Mouse (Mus musculus) lung, adult 2 months (tissue): Measurements from ENCODE around the gene Mettl16. TPM values are rescaled to one million over a fixed set of nuclear protein-coding genes. Genes with fewer than 3 reads are reported as not detected.

ENCODE experiments used
- DNase-seq: peaks from one replicate; pipeline ENCODE4 v3.0.0; 2022
- H3K4me1 ChIP-seq: fragments of 200-500 bp; 2 replicates; pipeline ENCODE4 v1.6.1; 2011; ENCODE audit warnings: low read length; ENCODE audit not compliant: control insufficient read depth, insufficient read depth
- H3K4me3 ChIP-seq: fragments of 200-500 bp; replicated peaks from 2 replicates; pipeline ENCODE3; 2011; ENCODE audit warnings: low read depth, mild to moderate bottlenecking, control low read depth, low read length; ENCODE audit errors: extremely low read depth
- CTCF ChIP-seq: fragments of 200-500 bp; IDR thresholded peaks from 2 replicates; pipeline ENCODE4 v1.5.1; 2011; ENCODE audit warnings: mild to moderate bottlenecking, low read length, control low read depth; ENCODE audit not compliant: insufficient read depth
- POLR2A ChIP-seq: fragments of 200-500 bp; IDR thresholded peaks from 2 replicates; pipeline ENCODE4 v1.6.1; 2011; ENCODE audit warnings: low read depth, mild to moderate bottlenecking, control low read depth, low read length, borderline replicate concordance; ENCODE audit errors: extremely low read depth
- WGBS: fragments of 180-500 bp; shearing (Covaris S2); methylation state at CpG from one replicate; pipeline ENCODE4 v1.1.7; 2018; 5-methylcytosine and 5-hydroxymethylcytosine counted together
- polyA plus RNA-seq: library from polyadenylated mRNA; depleted of rRNA; stranded (reverse); fragments of >200 nt; gene quantifications from 2 replicates; pipeline ENCODE4 v1.2.3, GENCODE M21; 2012

Gene Mettl16
- polyA plus RNA-seq, 1 experiment: 2.6 TPM

DNA sequence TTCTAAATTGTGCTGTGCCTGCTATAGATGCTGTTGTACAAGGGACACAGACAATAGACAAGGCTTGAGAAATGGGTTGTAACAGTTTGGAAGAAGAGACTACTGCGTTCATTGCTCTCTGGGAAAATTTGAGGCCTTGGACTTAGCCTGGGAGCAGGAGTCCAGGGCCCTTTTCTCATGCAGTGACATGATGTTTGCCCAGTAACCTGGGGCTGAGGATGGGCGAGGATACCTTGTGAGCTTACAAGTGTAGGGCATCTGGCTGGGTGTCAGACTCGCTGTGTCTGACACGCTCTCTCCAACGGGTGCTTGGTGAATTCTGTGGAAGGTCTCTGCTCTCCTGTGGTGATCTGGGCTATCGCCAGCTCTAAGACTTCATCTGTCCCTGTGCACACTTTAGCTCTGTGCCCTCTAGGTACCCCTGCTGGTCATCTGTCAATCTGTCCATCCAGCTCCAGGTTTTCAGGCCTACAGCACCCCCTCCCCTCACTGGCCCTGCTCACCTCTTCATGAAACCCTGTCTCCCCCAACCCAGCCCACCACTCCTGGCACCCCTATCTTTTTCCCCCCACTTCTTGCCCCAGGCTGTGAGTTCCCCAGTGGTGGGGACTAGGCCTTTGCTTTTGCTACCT is 65.1 kb downstream of the Mettl16 start:
- DNase-seq: no peak
- 85% methylated on average over 6 of the region's 6 CpGs for WGBS
- TF ChIP-seq CTCF: no peak
- no peak for TF ChIP-seq POLR2A
- H3K4me3 ChIP-seq: no peak overlapping the region
- peaks cover 28% of the 10 kb centered on the region for H3K4me1 ChIP-seq

- Histone ChIP-seq H3K4me1 (peaks cover 28% of the 10 kb centered on the region), H3K4me3 (no peak overlapping the region)
- 86% methylated on average over 22 of the region's 22 CpGs for WGBS
- DNase-seq: no peak
- no peak for TF ChIP-seq POLR2A
- TF ChIP-seq CTCF: no peak
Observed at GRCm38 (mm10) chr11:74836225-74837055, 65.8 kb downstream of the Mettl16 start.

DNA sequence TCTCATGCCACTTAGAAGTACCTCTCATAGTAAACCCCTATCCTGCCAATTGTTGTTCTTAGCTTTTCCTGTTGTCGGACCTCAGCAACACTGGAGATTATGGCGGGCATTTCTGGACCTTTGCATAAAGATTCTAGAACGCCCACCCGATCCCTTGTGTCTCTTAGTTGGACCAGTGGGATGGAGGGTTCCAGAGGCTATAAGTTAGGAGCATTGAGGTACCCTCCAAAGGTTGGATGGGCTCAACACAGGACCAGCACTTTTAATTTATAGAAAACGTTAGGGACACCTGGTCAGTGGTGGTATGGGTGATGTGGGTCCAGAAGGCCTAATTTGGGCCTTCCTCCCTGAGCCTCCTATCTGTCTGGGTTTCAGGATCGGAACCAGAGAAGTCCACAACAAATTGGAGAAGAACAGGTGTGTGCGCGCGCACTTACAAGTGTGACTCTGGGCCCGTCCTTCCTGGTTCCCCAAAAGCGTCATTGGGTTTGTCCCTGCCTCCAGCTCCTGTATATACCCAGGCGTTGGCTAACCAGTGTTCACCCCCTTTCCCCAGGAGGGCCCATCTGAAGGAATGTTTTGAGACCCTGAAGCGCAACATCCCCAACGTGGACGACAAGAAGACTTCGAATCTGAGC is 66.5 kb downstream of the Mettl16 start:
- TF ChIP-seq POLR2A (no peak), CTCF (no peak)
- DNase-seq: no peak
- Histone ChIP-seq H3K4me3 (peak overlapping the region; percentile 31), H3K4me1 (peaks cover 28% of the 10 kb centered on the region)
- 47% methylated on average over 16 of the region's 16 CpGs for WGBS

DNA sequence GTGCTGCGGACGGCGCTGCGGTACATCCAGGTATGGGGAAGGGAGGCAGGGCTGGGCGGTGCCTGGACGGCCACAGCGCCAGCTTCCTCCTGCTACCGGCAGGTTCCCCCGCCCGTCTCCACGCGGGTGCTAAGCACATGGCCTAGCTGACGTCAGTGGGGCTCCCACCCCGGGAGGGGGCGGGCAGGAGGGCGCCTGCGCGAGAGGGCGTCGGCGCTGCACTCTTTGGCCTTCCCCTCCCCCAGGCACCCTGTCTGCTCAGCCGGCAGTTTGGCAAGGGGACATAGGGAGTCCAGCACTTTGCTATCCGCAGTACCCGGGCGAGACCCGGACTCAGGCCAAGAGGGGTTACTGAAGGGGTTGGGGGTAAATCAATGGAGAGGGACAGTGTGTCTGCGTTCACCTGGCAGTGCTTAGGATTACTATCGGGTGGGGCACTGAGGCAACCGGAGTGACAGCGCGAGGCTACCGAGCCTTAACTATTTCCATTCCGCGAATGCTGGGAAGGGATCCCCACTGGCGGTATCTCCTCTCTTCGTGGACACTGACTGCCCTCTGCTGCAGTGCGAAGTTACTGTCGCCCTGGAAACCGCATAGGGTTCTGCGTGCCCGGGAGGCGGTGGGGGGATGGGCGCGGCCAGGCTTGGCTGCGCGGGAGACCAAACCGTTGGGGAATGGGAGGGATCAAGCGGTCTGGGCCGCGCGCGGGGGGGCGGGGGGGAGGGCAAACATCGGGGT is 67.2 kb downstream of the Mettl16 start:
- TF ChIP-seq CTCF (no peak), POLR2A (no peak)
- Histone ChIP-seq H3K4me3 (peak overlapping the region; percentile 63), H3K4me1 (peaks cover 22% of the 10 kb centered on the region)
- under 1% methylated on average over 54 of the region's 54 CpGs for WGBS
- peak; percentile 95 for DNase-seq

GRCm38 (mm10) chr11:74838441-74838840 is 67.8 kb downstream of the Mettl16 start:
- under 1% methylated on average over 35 of the region's 35 CpGs for WGBS
- TF ChIP-seq CTCF (no peak), POLR2A (no peak; the same call in 1 of the 2 replicates)
- Histone ChIP-seq H3K4me1 (peaks cover 19% of the 10 kb centered on the region), H3K4me3 (peak overlapping the region; percentile 63)
- DNase-seq: peak; percentile 92

DNA sequence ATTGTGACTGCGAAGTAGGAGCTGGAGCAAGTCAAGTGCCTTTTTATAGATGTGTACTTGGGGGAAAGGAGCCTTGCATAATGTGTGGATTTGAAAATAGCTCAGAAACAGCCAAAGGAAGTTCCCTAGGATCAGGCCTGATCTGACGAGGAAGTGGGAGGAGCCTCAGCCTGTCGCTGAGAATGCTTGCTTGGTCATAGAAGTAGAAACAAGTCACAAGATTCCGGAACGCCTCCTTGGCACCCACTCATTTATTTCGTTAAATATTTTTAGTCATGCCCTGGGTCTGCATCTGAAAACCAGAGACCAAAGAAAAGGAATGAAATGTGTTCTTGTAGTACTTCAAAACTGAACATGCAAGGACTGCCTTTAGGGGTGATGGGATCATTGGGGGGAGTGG is 68.3 kb downstream of the Mettl16 start:
- WGBS: 2% methylated on average over 6 of the region's 6 CpGs
- no peak overlapping the region for H3K4me3 ChIP-seq
- peak; percentile 36 for DNase-seq
- peaks cover 15% of the 10 kb centered on the region for H3K4me1 ChIP-seq
- TF ChIP-seq POLR2A (no peak), CTCF (no peak)

GRCm38 (mm10) chr11:74839860-74840715 is 69.5 kb downstream of the Mettl16 start:
- DNase-seq: no peak
- Histone ChIP-seq H3K4me3 (no peak overlapping the region), H3K4me1 (peaks cover 6% of the 10 kb centered on the region)
- TF ChIP-seq CTCF: no peak
- TF ChIP-seq POLR2A: no peak
- WGBS: 89% methylated on average over 19 of the region's 19 CpGs

DNA sequence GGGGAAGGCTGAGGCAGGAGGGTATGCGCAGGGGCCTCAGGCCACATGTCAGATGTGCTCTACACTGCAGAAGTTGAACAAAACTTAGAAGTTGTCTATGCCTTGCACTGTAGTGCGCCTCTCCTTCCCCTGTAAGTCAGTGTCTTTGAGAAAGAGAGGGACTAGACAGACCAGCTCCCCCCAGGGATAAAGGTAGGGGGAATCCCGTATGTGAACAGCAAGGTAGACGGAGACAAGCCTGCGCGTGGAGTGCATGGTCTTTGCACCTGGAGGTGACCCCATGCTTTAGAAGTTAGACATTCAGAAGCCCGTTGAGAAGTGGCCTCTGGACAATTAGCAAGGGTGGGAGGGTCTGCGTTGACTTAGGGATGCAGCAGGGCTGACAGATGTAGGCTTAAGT is 70.1 kb downstream of the Mettl16 start:
- 87% methylated on average over 8 of the region's 8 CpGs for WGBS
- TF ChIP-seq POLR2A (no peak), CTCF (no peak)

More for the DNA sequence above, 70.1 kb downstream of the Mettl16 start:
- Histone ChIP-seq H3K4me3 (no peak overlapping the region), H3K4me1 (peaks cover 6% of the 10 kb centered on the region)
- no peak for DNase-seq
